Mouse (Mus musculus): ENCODE measurements around the gene Tns1. TPM values are rescaled to one million over a fixed set of nuclear protein-coding genes. Genes with fewer than 3 reads are reported as not detected.
"Not testable (repeated sequence)": the region's sequence is repeated elsewhere in the genome, so short reads cannot be mapped to it uniquely, and the experiment has no call there.

Gene Tns1
- polyA plus RNA-seq, 1 experiment from 2014 or later: 44.4 TPM

DNA sequence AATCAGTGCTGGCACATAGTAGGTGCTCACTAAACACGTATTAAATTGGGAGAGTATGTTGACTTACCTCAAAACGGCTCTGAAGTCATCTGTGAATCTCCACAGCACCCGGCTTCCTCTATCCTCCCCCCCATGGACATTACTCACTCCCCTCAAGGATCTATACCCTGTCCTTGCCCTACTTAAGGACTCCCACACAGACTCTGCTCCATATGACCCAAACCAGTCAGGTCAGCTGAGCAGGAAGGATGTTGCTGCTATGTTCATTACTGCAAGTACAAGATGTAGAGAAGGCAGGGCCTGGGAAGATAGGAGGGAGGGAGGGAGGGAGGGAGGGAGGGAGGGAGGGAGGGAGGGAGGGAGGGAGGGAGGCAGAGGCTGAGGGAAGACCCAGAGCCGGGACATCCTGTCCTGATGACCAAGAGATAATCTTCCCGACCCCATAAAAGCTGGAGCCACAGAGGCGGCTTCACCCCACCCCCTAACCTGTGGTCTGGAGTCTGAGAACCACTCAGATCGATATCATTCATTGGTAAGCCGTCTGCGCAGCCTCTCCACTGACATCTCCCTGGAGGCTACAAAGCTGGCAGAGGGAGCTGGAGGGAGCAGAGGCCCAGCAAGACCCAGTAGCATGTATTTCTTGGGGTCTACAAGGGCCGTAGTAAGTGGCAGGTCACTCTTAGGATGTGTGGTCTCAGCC, 219.0 kb downstream of the Tns1 start:
- 46% methylated on average over 10 of the region's 10 CpGs for WGBS
- peaks cover 28% of the 10 kb centered on the region for H3K4me1 ChIP-seq
- no peak overlapping the region for H3K4me2 ChIP-seq (replicated peaks)
- no peak overlapping the region for H3K4me3 ChIP-seq
- H3K27me3 ChIP-seq: no peaks in the 10 kb centered on the region
- H3K27ac ChIP-seq: no peak overlapping the region
- H3K9ac ChIP-seq: no peak overlapping the region; the same call in 1 of the 2 replicates
- H3K36me3 ChIP-seq: peaks cover 14% of the 10 kb centered on the region; the same call in 1 of the 2 replicates
- ATAC-seq (ENCODE audit: low FRiP score, low read depth): no peak
- H3K9me3 ChIP-seq: no peaks in the 10 kb centered on the region

DNA sequence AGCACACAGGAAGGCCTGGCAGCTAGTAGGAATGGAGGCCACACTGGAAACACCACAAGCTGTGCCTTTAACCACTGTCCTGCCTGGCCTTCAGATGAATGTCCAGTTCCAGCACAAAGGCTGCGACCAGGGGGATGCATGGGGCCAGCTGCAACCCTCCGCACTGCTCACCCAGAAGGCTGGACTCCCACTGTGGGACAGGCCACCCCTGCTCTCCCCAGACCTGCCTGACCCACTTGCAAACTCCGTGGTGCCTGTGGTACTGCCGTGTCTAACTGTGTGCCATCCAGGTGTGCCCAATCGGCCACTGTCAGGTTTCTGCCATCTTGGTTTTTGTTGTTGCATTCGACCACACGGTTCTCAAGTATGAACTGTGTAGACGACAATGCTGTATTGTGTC, 219.6 kb downstream of the Tns1 start:
- Histone ChIP-seq H3K4me3 (no peak overlapping the region), H3K27ac (no peak overlapping the region), H3K36me3 (peaks cover 9% of the 10 kb centered on the region; the same call in 1 of the 2 replicates), H3K4me2 (replicated peaks) (no peak overlapping the region), H3K4me1 (peaks cover 28% of the 10 kb centered on the region), H3K9me3 (no peaks in the 10 kb centered on the region), H3K9ac (no peak overlapping the region), H3K27me3 (no peaks in the 10 kb centered on the region)
- 88% methylated on average over 8 of the region's 8 CpGs for WGBS
- no peak for ATAC-seq (ENCODE audit: low FRiP score, low read depth)

DNA sequence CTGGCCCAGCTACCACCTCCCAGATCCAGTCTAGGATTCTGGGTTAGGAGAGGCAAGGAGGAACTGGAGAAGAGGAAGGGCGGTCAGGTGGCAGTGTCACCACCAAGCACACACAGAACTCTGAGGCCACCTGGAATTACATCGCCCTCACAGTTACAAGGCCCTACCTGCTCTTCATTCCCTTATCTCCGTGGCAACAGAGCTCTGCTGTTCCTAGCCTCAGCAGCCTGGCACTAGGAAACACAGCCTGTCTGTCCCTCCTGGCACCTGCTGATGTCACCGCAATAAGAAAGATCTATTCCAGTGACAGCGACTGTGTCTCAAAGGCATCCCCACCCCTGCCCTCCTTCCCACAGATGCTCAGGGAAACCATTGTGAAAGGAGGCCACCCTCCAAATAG, 221.2 kb downstream of the Tns1 start:
- 76% methylated on average over 5 of the region's 5 CpGs for WGBS
- peaks cover 28% of the 10 kb centered on the region for H3K4me1 ChIP-seq
- peak overlapping the region; percentile 15; the same call in 1 of the 2 replicates for H3K27ac ChIP-seq
- no peak overlapping the region for H3K9ac ChIP-seq
- H3K4me2 ChIP-seq (replicated peaks): peak overlapping the region; percentile 38; the same call in 1 of the 2 replicates
- H3K4me3 ChIP-seq: no peak overlapping the region
- H3K27me3 ChIP-seq: no peaks in the 10 kb centered on the region
- no peaks in the 10 kb centered on the region for H3K9me3 ChIP-seq
- no peak for ATAC-seq (ENCODE audit: low FRiP score, low read depth)
- H3K36me3 ChIP-seq: 0 out of 2 replicates have a peak, but pooled peaks cover 6% of the 10 kb centered on the region

DNA sequence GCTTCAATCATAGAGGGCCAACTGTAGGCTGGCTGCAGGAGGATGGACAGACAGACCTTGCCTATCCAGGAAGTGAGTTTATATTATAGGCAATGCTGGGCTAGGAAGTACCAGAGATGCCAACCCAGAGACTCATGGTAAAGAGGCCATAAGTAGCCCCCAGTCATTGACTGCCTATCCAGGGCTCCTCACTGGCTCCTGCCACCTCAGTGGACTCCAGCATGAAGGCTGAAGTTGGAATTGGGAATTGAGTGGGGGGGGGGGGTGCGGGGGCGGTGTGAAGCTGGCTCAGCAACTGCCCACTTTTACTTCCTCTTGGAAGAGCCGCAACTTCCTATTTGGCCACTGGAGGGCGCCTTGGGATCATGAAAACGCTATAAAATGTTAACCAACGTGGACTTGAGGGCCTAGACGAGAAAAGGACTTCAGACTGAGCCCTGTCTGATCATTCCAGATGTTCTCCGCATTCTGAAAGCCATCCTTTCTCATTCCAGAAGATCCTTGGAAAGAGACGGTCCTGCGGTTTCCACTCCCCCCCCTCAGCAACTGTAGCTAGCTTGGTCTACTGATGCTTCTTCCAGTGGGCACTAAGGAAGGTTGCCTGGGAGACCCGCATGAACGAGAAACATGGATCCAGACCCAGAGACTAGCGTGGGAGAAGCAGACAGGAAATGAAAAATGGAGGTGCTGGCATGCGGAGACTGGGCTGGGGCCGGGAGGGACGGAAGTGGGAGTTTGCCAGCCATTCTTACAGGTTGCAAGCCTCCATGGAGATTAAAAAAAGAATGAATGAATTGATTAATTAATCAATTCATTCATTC, 221.9 kb downstream of the Tns1 start:
- peak; percentile 60; the same call in 1 of the 2 replicates for ATAC-seq (ENCODE audit: low FRiP score, low read depth)
- WGBS: 12% methylated on average over 16 of the region's 16 CpGs
- no peaks in the 10 kb centered on the region for H3K27me3 ChIP-seq
- peaks cover 28% of the 10 kb centered on the region for H3K4me1 ChIP-seq
- H3K27ac ChIP-seq: peak overlapping the region; percentile 15; the same call in 1 of the 2 replicates
- H3K36me3 ChIP-seq: 0 out of 2 replicates have a peak, but pooled peaks cover 6% of the 10 kb centered on the region
- peak overlapping the region; percentile 38; the same call in 1 of the 2 replicates for H3K4me2 ChIP-seq (replicated peaks)
- peak overlapping the region; percentile 51; the same call in 1 of the 2 replicates for H3K9ac ChIP-seq
- H3K4me3 ChIP-seq: no peak overlapping the region
- no peaks in the 10 kb centered on the region for H3K9me3 ChIP-seq

DNA sequence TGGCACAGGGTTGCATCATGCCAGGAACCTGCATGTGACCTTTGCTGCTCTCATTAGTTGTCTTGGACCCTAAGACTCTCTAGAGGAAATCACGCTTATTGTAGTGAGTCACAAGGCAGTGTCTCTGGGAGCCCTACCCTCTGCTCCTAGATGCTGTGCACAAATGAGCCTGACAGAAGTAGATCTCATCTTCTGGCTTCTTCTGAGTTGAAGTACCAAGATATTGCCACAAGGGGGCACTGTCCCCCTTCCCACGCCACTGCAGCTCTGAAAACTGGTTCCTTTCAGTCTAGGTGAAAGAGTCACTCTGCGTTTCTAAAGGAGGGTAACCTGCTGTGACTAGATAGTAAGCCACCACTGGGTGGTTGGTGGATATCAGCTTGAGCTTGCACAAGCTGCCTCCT, 222.8 kb downstream of the Tns1 start:
- no peak overlapping the region for H3K4me2 ChIP-seq (replicated peaks)
- no peak overlapping the region for H3K27ac ChIP-seq
- H3K9me3 ChIP-seq: no peaks in the 10 kb centered on the region
- H3K4me1 ChIP-seq: peaks cover 26% of the 10 kb centered on the region
- H3K27me3 ChIP-seq: no peaks in the 10 kb centered on the region
- 0 out of 2 replicates have a peak, but pooled peaks have one; percentile 10 for ATAC-seq (ENCODE audit: low FRiP score, low read depth)
- no peaks in the 10 kb centered on the region for H3K36me3 ChIP-seq
- no peak overlapping the region for H3K9ac ChIP-seq
- WGBS: 9% methylated on average over 3 of the region's 3 CpGs
- H3K4me3 ChIP-seq: no peak overlapping the region

DNA sequence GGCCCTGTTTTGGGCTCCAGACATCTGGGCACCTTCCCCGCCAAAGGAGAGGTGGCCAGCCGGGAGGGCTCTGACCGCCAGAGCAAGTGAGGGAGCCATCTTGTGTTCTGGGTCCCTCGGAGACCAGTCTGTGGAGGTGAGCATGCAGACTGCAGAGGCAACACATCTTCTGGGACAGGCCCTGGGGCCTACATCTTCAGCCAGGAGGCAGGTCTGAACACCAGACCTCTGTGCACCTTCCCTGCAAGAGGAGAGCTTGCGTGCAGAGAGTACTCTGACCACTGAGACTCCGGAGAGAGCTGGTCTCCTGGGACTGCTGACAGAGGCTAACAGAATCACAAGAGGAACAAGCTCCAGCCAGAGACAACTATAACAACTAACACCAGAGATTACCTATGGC, 228.8 kb downstream of the Tns1 start:
- not testable (repeated sequence) for H3K9me3 ChIP-seq; H3K27me3 ChIP-seq; H3K27ac ChIP-seq; H3K4me2 ChIP-seq (replicated peaks); H3K4me1 ChIP-seq; H3K4me3 ChIP-seq; H3K9ac ChIP-seq; ATAC-seq (ENCODE audit: low FRiP score, low read depth); H3K36me3 ChIP-seq
- WGBS: 94% methylated on average over 6 of the region's 6 CpGs

DNA sequence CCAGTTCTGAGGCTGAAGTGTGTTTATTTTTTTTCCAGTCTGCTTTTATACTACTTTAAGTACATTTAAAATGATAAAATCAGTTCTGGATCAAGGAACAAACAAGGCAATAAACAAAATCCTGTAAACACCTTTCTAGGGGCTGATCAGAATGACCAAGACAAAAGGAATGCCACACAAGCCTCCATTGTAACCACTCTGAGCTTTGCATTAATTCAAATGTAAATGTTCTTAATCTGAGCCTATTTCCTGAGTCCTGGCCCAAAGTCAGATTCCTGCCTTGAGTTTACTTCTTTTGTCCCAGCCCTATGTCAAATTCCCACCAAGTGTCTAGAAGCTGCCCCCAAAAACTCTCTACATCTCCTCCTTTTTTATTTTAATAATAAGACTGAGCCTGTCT, 243.5 kb downstream of the Tns1 start:
- Histone ChIP-seq H3K27ac (no peak overlapping the region), H3K27me3 (no peaks in the 10 kb centered on the region), H3K4me2 (replicated peaks) (no peak overlapping the region), H3K9me3 (0 out of 2 replicates have a peak, but pooled peaks cover 2% of the 10 kb centered on the region), H3K9ac (no peak overlapping the region), H3K4me3 (no peak overlapping the region), H3K36me3 (no peaks in the 10 kb centered on the region), H3K4me1 (no peaks in the 10 kb centered on the region)
- ATAC-seq (ENCODE audit: low FRiP score, low read depth): no peak

DNA sequence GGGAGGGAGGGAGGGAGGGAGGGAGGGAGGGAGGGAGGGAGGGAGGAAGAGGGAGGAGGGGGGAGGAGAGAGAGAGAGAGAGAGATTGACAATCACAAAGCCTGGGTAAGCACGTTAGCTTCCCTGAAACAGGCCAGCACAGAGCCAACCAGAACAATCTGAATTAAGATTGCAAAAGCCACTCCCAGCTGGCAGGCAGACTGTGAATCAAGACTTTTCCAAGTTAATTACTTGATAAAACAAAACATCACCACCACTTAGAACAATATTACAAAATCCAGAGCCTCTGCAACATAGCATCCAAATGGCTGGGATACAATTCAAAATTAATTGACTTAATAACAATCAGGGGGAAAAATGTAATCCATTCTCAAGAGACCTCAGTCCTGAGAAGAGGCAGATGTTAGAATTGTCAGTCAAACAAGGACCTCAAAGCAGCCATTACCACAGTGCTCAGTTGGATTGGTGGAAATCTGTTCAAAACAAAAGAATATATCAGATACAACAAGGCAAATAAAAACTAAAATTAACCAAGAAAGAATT, 248.5 kb downstream of the Tns1 start:
- 25% methylated on average over 1 of the region's 1 CpGs for WGBS
- Histone ChIP-seq H3K4me3 (no peak overlapping the region), H3K36me3 (no peaks in the 10 kb centered on the region), H3K9me3 (no peaks in the 10 kb centered on the region), H3K4me1 (no peaks in the 10 kb centered on the region), H3K27me3 (no peaks in the 10 kb centered on the region), H3K4me2 (replicated peaks) (no peak overlapping the region), H3K27ac (no peak overlapping the region), H3K9ac (no peak overlapping the region)
- ATAC-seq (ENCODE audit: low FRiP score, low read depth): no peak

DNA sequence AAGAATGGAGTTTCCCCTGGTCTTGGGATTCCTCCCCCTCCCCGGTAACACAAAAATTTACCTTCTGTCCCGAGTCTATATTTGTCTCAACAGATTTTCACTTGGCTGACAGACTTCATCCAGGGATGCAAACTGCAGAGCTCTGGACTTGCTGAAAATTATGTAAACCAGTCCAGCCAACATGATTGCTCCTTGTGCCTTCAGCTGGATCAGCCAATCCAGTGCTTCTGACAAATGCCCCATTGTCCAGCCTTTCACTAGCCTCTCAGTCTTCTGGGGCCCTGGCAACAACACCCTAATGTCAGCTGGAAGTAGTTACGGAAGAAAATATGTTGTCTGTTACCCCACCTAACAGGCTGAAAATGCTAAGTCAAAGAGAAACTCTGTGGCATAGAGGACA, 259.9 kb downstream of the Tns1 start:
- H3K4me2 ChIP-seq (replicated peaks): no peak overlapping the region

DNA sequence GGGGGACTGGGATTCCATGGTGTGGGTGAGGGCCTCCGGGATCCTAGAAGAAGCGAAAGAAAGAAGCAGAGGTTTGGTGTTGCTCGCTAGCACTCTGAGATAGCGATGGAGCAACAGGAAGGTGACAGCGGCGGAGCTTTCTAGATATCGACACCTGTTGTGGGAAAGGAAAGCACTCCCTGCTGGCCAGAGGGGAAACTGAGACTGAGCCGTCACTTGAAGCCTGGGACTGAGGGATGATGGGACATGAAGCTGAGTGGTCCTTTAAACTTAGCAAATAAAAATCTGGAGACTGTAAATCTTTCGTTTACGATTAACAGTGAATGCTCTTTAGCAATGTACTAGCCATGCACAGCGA, 261.2 kb downstream of the Tns1 start:
- Histone ChIP-seq H3K4me1 (peaks cover 18% of the 10 kb centered on the region), H3K9ac (no peak overlapping the region), H3K9me3 (no peaks in the 10 kb centered on the region), H3K4me2 (replicated peaks) (peak overlapping the region; percentile 51), H3K36me3 (no peaks in the 10 kb centered on the region), H3K27ac (peak overlapping the region; percentile 39; the same call in 1 of the 2 replicates), H3K4me3 (peak overlapping the region; percentile 15; the same call in 1 of the 2 replicates), H3K27me3 (no peaks in the 10 kb centered on the region)
- ATAC-seq (ENCODE audit: low FRiP score, low read depth): peak; percentile 42; the same call in 1 of the 2 replicates
- WGBS: 29% methylated on average over 11 of the region's 11 CpGs

More for the DNA sequence above, 259.9 kb downstream of the Tns1 start:
- WGBS: 67% methylated on average over 3 of the region's 3 CpGs
- H3K4me1 ChIP-seq: peaks cover 18% of the 10 kb centered on the region
- H3K27me3 ChIP-seq: no peaks in the 10 kb centered on the region
- no peaks in the 10 kb centered on the region for H3K36me3 ChIP-seq
- H3K9me3 ChIP-seq: no peaks in the 10 kb centered on the region
- H3K9ac ChIP-seq: no peak overlapping the region
- H3K27ac ChIP-seq: no peak overlapping the region
- no peak for ATAC-seq (ENCODE audit: low FRiP score, low read depth)
- H3K4me3 ChIP-seq: no peak overlapping the region

DNA sequence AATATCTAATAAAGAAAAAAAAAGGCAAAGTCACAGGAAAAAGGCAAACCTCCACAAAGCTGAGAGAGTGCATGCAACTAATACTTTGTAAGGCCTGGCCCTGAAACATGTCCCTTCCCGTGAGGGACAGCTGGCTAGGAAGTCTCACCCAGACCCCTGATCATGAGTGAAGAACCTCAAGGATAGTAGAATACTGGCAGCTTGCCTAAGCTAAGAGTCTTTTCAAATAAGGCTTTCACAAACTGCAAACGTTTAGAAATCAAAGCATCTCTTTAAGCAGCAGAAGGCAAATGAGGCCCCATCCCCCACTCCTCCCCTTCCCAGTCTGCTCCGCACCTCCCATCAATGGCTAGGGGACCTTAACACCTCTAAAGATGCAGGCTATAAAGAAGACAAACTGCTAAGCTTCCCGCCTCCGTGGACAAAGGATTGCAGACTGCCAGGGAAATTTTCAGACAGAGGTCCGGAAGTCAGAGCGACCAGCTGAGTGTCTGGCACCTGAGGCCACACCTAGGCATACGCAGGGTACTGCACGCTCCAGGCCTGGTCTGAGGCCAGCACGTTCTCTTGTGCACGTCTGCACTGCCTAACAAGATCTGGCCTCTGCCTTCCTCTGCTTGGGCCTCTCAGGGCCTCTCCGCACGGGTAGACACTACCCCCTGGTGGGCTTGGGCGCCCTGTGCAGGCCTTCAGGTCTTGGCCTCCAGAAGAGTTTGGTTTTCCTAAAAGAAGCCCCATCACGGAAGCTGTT, 261.8 kb downstream of the Tns1 start:
- Histone ChIP-seq H3K9ac (peak overlapping the region; percentile 57), H3K27me3 (no peaks in the 10 kb centered on the region), H3K9me3 (no peaks in the 10 kb centered on the region), H3K36me3 (no peaks in the 10 kb centered on the region), H3K4me2 (replicated peaks) (peak overlapping the region; percentile 51), H3K4me1 (peaks cover 21% of the 10 kb centered on the region), H3K27ac (peak overlapping the region; percentile 67), H3K4me3 (peak overlapping the region; percentile 15; the same call in 1 of the 2 replicates)
- ATAC-seq (ENCODE audit: low FRiP score, low read depth): peak; percentile 94
- 5% methylated on average over 15 of the region's 15 CpGs for WGBS

Measured in limb, embryonic 13.5 days (tissue).